Mouse (Mus musculus): ENCODE measurements around the gene Dab1. TPM values are rescaled to one million over a fixed set of nuclear protein-coding genes. Genes with fewer than 3 reads are reported as not detected.

The Dab1 gene
- polyA plus RNA-seq, 1 experiment from 2014 or later = 77.5 TPM

DNA sequence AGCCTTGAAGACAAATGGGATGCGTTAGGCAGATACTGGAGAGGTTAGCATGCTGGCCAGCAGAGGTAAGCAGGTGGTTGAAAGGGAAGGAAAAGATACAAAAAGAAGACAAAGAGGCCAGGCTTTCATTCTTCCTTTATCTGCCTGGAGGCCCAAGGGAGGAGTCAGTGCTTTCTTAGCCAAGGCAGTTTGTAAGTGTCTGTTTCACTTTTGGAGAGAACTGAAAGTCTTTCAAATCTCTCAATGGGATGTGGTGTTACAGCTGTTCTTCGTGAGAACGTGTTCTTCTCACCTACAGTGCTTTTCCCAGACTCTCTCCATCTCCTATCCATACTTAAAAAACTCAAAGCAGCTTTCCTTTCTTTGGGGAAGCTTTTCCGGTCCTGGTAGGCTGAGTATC is 94.8 kb downstream of the Dab1 start:
- no peak for ATAC-seq
- 79% methylated on average over 4 of the region's 4 CpGs for WGBS

DNA sequence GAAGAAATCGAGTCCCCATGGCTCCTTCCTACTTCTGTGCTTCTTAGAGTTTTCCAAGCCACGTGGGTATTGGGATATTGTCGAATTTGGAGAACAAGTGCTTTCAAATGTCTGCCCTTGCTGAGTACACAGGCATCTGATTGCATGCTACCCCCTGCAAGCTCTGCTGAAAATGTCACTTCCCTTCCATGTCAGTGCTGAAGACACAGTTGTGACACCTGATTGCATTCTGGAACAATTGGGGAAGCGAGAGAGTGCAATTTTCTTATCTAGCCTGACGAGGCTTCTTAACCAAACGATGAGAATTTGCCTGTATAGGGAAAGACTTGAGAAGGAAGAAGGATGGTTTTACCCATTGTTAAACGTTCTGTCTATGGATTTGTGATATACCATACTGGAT is 95.8 kb downstream of the Dab1 start:
- Histone ChIP-seq H3K36me3 (ENCODE audit: control insufficient read depth, insufficient read depth, low read length) (no peaks in the 10 kb centered on the region), H3K9me3 (ENCODE audit: control insufficient read depth, low read length) (no peaks in the 10 kb centered on the region), H3K4me2 (ENCODE audit: low read length) (no peak overlapping the region), H3K4me3 (ENCODE audit: low read length) (no peak overlapping the region), H3K4me1 (ENCODE audit: control insufficient read depth, insufficient read depth, low read depth, low read length) (no peaks in the 10 kb centered on the region), H3K27me3 (replicated peaks; ENCODE audit: control insufficient read depth, insufficient read depth, low read length) (no peaks in the 10 kb centered on the region), H3K9ac (ENCODE audit: low read depth, low read length) (no peak overlapping the region), H3K27ac (ENCODE audit: low read depth, low read length) (no peak overlapping the region)
- ATAC-seq = no peak
- 78% methylated on average over 7 of the region's 7 CpGs for WGBS

More for the DNA sequence above, 94.8 kb downstream of the Dab1 start:
- Histone ChIP-seq H3K9ac (ENCODE audit: low read depth, low read length) (no peak overlapping the region), H3K9me3 (ENCODE audit: control insufficient read depth, low read length) (no peaks in the 10 kb centered on the region), H3K27ac (ENCODE audit: low read depth, low read length) (no peak overlapping the region), H3K4me2 (ENCODE audit: low read length) (no peak overlapping the region), H3K36me3 (ENCODE audit: control insufficient read depth, insufficient read depth, low read length) (no peaks in the 10 kb centered on the region), H3K4me1 (ENCODE audit: control insufficient read depth, insufficient read depth, low read depth, low read length) (no peaks in the 10 kb centered on the region), H3K4me3 (ENCODE audit: low read length) (no peak overlapping the region), H3K27me3 (replicated peaks; ENCODE audit: control insufficient read depth, insufficient read depth, low read length) (no peaks in the 10 kb centered on the region)

DNA sequence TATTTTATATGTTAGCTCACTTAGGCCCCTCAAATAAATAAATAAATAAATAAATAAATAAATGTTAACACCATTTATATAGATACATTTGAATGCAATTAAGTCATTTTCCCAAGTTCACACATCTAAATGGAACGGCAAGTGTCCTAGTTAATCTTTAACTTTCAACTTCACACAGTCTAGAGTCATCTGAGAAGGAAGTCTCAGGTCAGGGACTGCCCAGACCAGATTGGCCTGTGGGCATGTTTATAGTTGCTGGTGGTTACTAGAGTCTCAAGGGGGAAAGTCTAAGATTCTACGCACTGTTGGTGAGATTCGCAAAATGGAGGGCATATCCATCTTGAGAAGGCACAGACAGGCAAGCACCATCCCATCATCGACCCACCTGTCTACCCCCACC is 96.4 kb downstream of the Dab1 start:
- Histone ChIP-seq H3K36me3 (ENCODE audit: control insufficient read depth, insufficient read depth, low read length) (no peaks in the 10 kb centered on the region), H3K9me3 (ENCODE audit: control insufficient read depth, low read length) (no peaks in the 10 kb centered on the region), H3K4me3 (ENCODE audit: low read length) (no peak overlapping the region), H3K9ac (ENCODE audit: low read depth, low read length) (no peak overlapping the region), H3K4me2 (ENCODE audit: low read length) (no peak overlapping the region), H3K27ac (ENCODE audit: low read depth, low read length) (no peak overlapping the region), H3K27me3 (replicated peaks; ENCODE audit: control insufficient read depth, insufficient read depth, low read length) (no peaks in the 10 kb centered on the region), H3K4me1 (ENCODE audit: control insufficient read depth, insufficient read depth, low read depth, low read length) (no peaks in the 10 kb centered on the region)
- no peak for ATAC-seq
- WGBS = 89% methylated on average over 4 of the region's 4 CpGs

DNA sequence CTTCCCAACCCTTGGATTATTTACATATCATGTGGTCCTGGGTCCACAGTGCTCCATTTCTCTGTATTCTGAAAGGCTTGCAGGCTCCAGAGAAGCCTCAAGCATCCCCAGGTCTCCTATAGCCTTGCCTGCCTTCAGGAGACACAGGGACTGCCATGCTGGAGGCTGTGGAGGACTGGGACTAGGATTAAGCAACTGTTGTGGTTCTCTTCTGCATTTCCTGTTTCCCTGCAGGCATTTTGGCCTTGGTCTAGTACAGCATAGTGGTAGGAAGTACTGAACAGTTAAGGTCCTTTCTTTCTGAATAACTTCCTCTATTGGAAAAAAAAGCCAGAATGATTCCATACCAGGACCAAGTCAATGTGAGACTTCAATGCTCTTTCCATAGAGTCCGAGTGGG is 103.6 kb downstream of the Dab1 start:
- WGBS = 100% methylated on average over 1 of the region's 1 CpGs
- Histone ChIP-seq H3K36me3 (ENCODE audit: control insufficient read depth, insufficient read depth, low read length) (no peaks in the 10 kb centered on the region), H3K27me3 (replicated peaks; ENCODE audit: control insufficient read depth, insufficient read depth, low read length) (no peaks in the 10 kb centered on the region), H3K4me1 (ENCODE audit: control insufficient read depth, insufficient read depth, low read depth, low read length) (no peaks in the 10 kb centered on the region), H3K4me3 (ENCODE audit: low read length) (no peak overlapping the region), H3K9ac (ENCODE audit: low read depth, low read length) (no peak overlapping the region), H3K4me2 (ENCODE audit: low read length) (no peak overlapping the region), H3K27ac (ENCODE audit: low read depth, low read length) (no peak overlapping the region), H3K9me3 (ENCODE audit: control insufficient read depth, low read length) (no peaks in the 10 kb centered on the region)
- ATAC-seq = no peak

DNA sequence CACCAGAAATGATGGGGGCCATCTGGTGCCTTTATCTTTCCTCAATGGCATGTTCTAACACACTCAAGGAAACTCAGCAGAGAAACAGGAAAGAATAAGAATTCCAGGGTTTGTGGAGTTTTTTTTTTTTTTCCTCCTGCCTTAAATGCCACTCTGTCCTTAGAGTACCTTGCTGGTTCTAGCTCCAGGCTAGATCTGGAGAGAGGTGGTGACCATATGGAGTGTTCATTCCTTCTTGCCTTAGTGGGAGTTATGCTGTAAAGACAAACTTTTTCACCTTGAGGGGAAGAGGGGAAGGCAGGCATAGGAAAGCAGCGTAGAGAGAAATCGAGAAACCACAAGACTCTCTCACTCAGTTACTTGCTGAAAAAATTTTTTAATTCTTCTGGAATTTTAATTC is 107.3 kb downstream of the Dab1 start:
- Histone ChIP-seq H3K4me2 (ENCODE audit: low read length) (no peak overlapping the region), H3K4me3 (ENCODE audit: low read length) (no peak overlapping the region), H3K27ac (ENCODE audit: low read depth, low read length) (no peak overlapping the region), H3K36me3 (ENCODE audit: control insufficient read depth, insufficient read depth, low read length) (no peaks in the 10 kb centered on the region), H3K9me3 (ENCODE audit: control insufficient read depth, low read length) (no peaks in the 10 kb centered on the region), H3K4me1 (ENCODE audit: control insufficient read depth, insufficient read depth, low read depth, low read length) (no peaks in the 10 kb centered on the region), H3K27me3 (replicated peaks; ENCODE audit: control insufficient read depth, insufficient read depth, low read length) (no peaks in the 10 kb centered on the region), H3K9ac (ENCODE audit: low read depth, low read length) (no peak overlapping the region)
- ATAC-seq = no peak
- WGBS = 87% methylated on average over 2 of the region's 2 CpGs

DNA sequence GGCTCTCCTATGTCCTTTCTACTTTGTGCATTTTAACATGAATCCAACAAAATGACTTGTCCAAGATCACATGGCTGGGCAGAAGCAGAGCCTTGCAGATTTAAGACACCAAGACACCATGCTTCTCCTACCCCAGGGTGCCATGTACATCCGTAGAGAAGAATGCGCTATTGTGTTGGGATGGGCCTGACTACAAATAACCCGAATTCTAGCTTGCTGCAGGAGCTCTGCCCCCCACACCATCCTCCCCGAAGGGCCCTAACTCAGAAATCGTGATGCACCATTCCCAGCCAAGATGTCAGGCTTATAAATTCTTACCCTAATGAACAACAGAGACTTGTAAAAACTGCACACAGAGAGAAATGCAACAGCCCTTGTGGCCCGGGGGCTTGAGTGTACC is 118.0 kb downstream of the Dab1 start:
- Histone ChIP-seq H3K4me2 (ENCODE audit: low read length) (no peak overlapping the region), H3K27me3 (replicated peaks; ENCODE audit: control insufficient read depth, insufficient read depth, low read length) (no peaks in the 10 kb centered on the region), H3K4me1 (ENCODE audit: control insufficient read depth, insufficient read depth, low read depth, low read length) (no peaks in the 10 kb centered on the region), H3K9me3 (ENCODE audit: control insufficient read depth, low read length) (no peaks in the 10 kb centered on the region), H3K9ac (ENCODE audit: low read depth, low read length) (no peak overlapping the region), H3K27ac (ENCODE audit: low read depth, low read length) (no peak overlapping the region), H3K4me3 (ENCODE audit: low read length) (no peak overlapping the region), H3K36me3 (ENCODE audit: control insufficient read depth, insufficient read depth, low read length) (no peaks in the 10 kb centered on the region)
- 66% methylated on average over 6 of the region's 6 CpGs for WGBS
- ATAC-seq = no peak

DNA sequence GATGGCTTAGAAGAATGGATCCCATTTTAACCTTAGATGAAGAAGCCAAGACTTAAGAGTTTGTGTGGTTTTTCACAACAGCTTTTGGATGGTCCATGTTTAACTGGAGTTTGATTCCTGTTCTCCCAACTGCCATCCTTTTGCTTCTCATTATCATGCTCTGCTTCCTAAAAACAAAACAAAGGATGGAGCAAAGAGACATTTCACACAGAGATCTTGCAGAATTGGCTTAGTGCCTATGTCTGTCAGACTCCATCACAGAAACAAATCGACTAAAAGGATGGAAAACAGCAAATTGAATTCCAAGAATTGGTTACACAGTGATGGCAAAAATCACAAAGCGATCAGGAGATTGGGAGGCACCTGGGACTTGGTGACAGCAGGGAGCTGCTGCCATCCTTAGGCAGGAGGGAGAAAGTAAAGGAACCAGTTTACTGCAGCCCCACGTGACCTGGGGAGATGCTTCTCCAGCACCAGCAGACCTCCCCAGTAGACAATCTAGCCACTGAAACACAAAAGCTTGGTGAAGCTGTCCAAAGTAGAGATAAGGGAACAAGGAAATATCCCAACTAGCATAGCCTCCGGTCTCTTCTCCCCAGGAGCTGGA is 132.2 kb downstream of the Dab1 start:
- Histone ChIP-seq H3K4me3 (ENCODE audit: low read length) (no peak overlapping the region), H3K4me1 (ENCODE audit: control insufficient read depth, insufficient read depth, low read depth, low read length) (no peaks in the 10 kb centered on the region), H3K9ac (ENCODE audit: low read depth, low read length) (no peak overlapping the region), H3K4me2 (ENCODE audit: low read length) (no peak overlapping the region), H3K9me3 (ENCODE audit: control insufficient read depth, low read length) (no peaks in the 10 kb centered on the region), H3K27me3 (replicated peaks; ENCODE audit: control insufficient read depth, insufficient read depth, low read length) (no peaks in the 10 kb centered on the region), H3K36me3 (ENCODE audit: control insufficient read depth, insufficient read depth, low read length) (no peaks in the 10 kb centered on the region), H3K27ac (ENCODE audit: low read depth, low read length) (no peak overlapping the region; the same call in 1 of the 2 replicates)
- WGBS = 35% methylated on average over 4 of the region's 4 CpGs
- ATAC-seq = no peak

DNA sequence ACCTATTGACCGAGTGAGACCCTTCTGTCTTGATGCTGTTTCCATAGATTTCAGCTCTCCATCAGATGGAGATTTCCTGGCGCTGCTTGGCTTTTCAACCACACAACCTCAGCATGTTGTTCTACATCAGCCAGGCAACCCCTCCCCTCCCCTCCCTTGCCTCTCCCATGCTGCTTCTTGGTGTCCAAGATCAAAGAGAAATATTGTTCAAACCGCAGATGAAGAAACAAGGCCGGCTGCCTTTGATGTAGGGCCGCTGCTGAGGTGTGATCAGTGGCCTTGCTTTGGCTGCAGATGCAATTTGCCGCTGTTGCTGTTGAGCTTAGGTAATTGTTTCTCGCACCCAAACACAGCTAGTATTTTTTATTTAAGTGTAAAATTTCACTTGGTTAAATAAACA is 135.4 kb downstream of the Dab1 start:
- H3K27ac ChIP-seq (ENCODE audit: low read depth, low read length) = no peak overlapping the region
- no peaks in the 10 kb centered on the region for H3K9me3 ChIP-seq (ENCODE audit: control insufficient read depth, low read length)
- H3K4me3 ChIP-seq (ENCODE audit: low read length) = no peak overlapping the region
- H3K36me3 ChIP-seq (ENCODE audit: control insufficient read depth, insufficient read depth, low read length) = no peaks in the 10 kb centered on the region
- H3K4me1 ChIP-seq (ENCODE audit: control insufficient read depth, insufficient read depth, low read depth, low read length) = no peaks in the 10 kb centered on the region
- no peaks in the 10 kb centered on the region for H3K27me3 ChIP-seq (replicated peaks; ENCODE audit: control insufficient read depth, insufficient read depth, low read length)
- 63% methylated on average over 7 of the region's 7 CpGs for WGBS
- H3K9ac ChIP-seq (ENCODE audit: low read depth, low read length) = no peak overlapping the region
- H3K4me2 ChIP-seq (ENCODE audit: low read length) = no peak overlapping the region
- no peak for ATAC-seq

DNA sequence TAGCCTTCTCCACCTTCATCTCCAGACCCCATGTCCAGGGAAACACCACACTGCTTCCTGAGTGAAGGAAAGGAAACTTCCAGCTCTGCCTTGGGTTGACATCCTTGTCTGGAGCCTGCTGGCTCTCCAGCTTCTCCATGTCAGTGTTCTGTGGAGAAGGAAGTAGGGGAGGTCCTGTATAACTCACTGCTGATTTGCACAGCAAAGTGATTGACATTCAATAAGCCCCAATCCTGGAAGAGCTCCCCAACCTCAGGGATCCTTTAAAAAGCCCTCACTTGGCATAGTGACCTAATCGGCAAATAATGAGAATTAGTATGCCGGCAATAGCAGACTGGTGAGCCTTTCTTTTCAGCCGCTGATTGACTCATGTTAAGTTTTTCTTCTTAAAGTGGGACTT is 138.1 kb downstream of the Dab1 start:
- no peak for ATAC-seq
- H3K36me3 ChIP-seq (ENCODE audit: control insufficient read depth, insufficient read depth, low read length) = no peaks in the 10 kb centered on the region
- H3K9ac ChIP-seq (ENCODE audit: low read depth, low read length) = no peak overlapping the region
- H3K27ac ChIP-seq (ENCODE audit: low read depth, low read length) = no peak overlapping the region
- 41% methylated on average over 3 of the region's 3 CpGs for WGBS
- no peaks in the 10 kb centered on the region for H3K9me3 ChIP-seq (ENCODE audit: control insufficient read depth, low read length)
- H3K4me2 ChIP-seq (ENCODE audit: low read length) = no peak overlapping the region
- no peak overlapping the region for H3K4me3 ChIP-seq (ENCODE audit: low read length)
- no peaks in the 10 kb centered on the region for H3K27me3 ChIP-seq (replicated peaks; ENCODE audit: control insufficient read depth, insufficient read depth, low read length)
- no peaks in the 10 kb centered on the region for H3K4me1 ChIP-seq (ENCODE audit: control insufficient read depth, insufficient read depth, low read depth, low read length)

DNA sequence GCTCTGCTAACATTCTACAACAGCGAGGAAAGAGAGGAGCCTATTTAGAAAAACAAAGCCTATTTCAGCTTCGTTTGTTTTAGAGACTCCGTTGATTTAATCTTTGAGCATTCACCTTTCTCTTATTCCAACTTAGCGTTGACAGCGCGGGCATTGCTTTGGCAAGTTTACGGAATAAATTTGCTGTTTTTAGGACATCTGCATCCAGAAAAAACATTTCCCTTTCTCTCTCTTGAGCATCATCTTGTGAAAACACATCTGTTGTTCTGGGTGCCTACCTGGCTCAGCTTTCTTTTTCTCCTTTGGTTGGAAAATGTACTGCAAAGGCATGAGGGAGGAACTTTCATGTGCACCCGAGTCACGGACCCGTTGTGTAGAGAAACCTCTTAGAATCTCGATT is 143.3 kb downstream of the Dab1 start:
- Histone ChIP-seq H3K4me2 (ENCODE audit: low read length) (no peak overlapping the region), H3K27me3 (replicated peaks; ENCODE audit: control insufficient read depth, insufficient read depth, low read length) (no peaks in the 10 kb centered on the region), H3K9ac (ENCODE audit: low read depth, low read length) (no peak overlapping the region), H3K27ac (ENCODE audit: low read depth, low read length) (no peak overlapping the region), H3K4me1 (ENCODE audit: control insufficient read depth, insufficient read depth, low read depth, low read length) (no peaks in the 10 kb centered on the region), H3K9me3 (ENCODE audit: control insufficient read depth, low read length) (no peaks in the 10 kb centered on the region), H3K4me3 (ENCODE audit: low read length) (no peak overlapping the region), H3K36me3 (ENCODE audit: control insufficient read depth, insufficient read depth, low read length) (no peaks in the 10 kb centered on the region)
- WGBS = 87% methylated on average over 11 of the region's 11 CpGs
- no peak for ATAC-seq
